Mouse (Mus musculus) bone marrow, adult 2 months (tissue): ENCODE results near the gene Nfatc2ip.

Experiments
- CTCF ChIP-seq: fragments of 200-500 bp; IDR thresholded peaks from 2 replicates; pipeline ENCODE4 v1.5.1; 2011; ENCODE audit warnings: low read length, control low read depth; ENCODE audit not compliant: control insufficient read depth, insufficient read depth
- POLR2A ChIP-seq: fragments of 200-500 bp; IDR thresholded peaks from 2 replicates; pipeline ENCODE4 v1.6.1; 2011; ENCODE audit warnings: low read depth, mild to moderate bottlenecking, control low read depth, low read length, borderline replicate concordance; ENCODE audit not compliant: control insufficient read depth

DNA sequence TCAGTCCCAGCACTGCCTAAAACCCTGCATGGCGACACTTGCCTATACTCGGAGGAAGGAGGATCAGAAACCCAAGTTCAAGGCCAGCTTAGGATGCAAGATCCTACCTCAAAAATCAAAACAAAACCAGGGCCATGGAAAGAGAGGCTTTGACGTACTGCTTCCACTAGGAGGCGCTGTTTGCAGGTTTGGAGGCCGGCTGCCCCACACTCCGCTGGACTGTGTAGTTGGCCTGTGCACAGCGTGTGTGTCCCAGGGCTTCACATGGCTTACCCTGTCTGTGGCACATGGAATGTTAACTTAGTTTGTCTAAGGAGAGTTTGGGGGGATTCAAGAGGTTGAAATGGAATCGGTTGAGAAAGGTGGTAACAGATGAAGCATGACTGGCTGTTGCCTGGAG, 40.3 kb upstream of the Nfatc2ip start:
- TF ChIP-seq POLR2A (no peak), CTCF (peak; percentile 92)
